Mouse (Mus musculus) inflammation-experienced regulatory T-cells (primary cell): ENCODE results near the gene Prdm8. TPM values are rescaled to one million over a fixed set of nuclear protein-coding genes. Genes with fewer than 3 reads are reported as not detected.

ENCODE experiments used
- polyA plus RNA-seq, 2 experiments: library from polyadenylated mRNA; unstranded; fragments of 100-300 nt; shearing (Covaris generic); gene quantifications; one replicate each; pipeline ENCODE4 v1.2.1; 2017

Gene Prdm8
- polyA plus RNA-seq: not detected

DNA sequence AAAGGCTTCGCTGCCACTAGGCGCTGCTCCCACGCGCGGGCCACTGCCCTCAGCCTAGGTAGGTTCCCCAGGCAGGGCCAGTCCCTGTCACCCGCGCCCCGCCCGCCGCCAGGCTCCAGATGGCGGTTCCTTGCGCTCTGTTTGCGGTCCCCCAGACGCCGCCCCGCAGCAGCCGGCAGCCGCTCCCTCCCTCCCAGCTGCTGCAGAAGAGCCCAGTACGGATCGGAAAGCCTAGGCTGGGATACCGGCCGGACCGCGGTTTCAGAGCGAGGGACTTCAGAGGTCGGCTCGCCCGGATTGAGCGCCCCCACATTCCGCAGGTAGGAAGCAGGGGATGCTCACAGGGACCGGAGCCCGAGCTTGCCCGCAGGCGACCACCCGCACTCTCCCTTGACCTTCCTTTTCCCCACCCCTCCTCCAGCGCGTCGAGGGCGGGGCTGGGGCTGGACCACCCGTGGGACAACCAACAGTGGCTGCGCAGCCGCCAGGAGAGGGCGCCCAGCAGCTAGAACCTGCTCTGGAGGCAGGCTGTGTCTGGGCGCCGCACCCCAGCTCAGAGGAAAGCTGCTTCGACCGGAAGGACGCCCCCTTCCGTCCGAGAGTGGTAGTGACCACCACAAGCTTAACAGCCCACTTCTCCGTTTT, at the start of gene Prdm8:
TSS of gene Prdm8 (plus strand) at position 19 of the 645 bp plus-strand sequence.

Other genes starting within 250 kb of the Prdm8 start
- 10 to 100 TPM; 36.2 to 40.4 TPM for gene Antxr2, start 136.2 kb upstream of the Prdm8 start, polyA plus RNA-seq
- gene Fgf5, start 87.0 kb downstream of the Prdm8 start, polyA plus RNA-seq: under 1 TPM; 0.18 to 0.31 TPM
- gene Cfap299, start 162.1 kb downstream of the Prdm8 start, polyA plus RNA-seq: not detected